Mouse (Mus musculus) lung, adult 2 months (tissue): Measurements from ENCODE around the gene Hist1h3b.

Experiments used
- CTCF ChIP-seq: fragments of 200-500 bp; IDR thresholded peaks from 2 replicates; pipeline ENCODE4 v1.5.1; 2011; ENCODE audit warnings: mild to moderate bottlenecking, low read length, control low read depth; ENCODE audit not compliant: insufficient read depth
- POLR2A ChIP-seq: fragments of 200-500 bp; IDR thresholded peaks from 2 replicates; pipeline ENCODE4 v1.6.1; 2011; ENCODE audit warnings: low read depth, mild to moderate bottlenecking, control low read depth, low read length, borderline replicate concordance; ENCODE audit errors: extremely low read depth

DNA sequence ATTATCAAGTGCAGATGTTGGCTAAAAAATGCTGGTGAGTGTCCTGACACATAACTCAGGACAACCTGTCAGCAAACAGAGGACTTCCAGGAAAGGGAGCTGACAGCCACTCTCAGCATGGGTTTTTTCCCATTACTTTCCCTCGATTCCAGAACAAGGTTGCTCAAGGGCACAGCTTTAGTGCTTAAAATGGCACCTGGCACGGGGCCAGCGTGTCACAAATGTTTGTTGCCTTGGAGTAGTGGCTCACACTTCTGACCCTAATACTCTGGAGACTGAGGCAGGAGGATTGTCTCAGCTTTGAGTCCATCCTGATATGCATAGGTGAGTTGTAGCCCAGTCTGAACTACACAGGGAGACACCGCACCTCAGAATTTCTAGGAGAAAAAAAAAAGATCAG lies 43.4 kb upstream of the Hist1h3b start:
- no peak for TF ChIP-seq POLR2A
- TF ChIP-seq CTCF, result no peak
